Mouse (Mus musculus) cerebellum, postnatal 14 days (tissue): ENCODE data around the gene Shq1.

Experiments
- DNase-seq, 2 experiments: peaks; one replicate each; pipeline ENCODE4 v3.0.0; 2021; ENCODE audit warnings: mixed read lengths in 2 of 2

The Shq1 gene

GRCm38 (mm10) chr6:100667644-100668043 is 3.3 kb downstream of the Shq1 start:
- DNase-seq: no peak

- no peak for DNase-seq
Measured at GRCm38 (mm10) chr6:100662224-100662623, 8.7 kb downstream of the Shq1 start.

GRCm38 (mm10) chr6:100660395-100660794 is 10.6 kb downstream of the Shq1 start:
- DNase-seq: peak; percentile 79 to 85

GRCm38 (mm10) chr6:100652535-100652934 is 18.4 kb downstream of the Shq1 start:
- DNase-seq: no peak

GRCm38 (mm10) chr6:100647196-100647595 is 23.8 kb downstream of the Shq1 start:
- DNase-seq: no peak

- peak; percentile 78 to 79 for DNase-seq
Measured at GRCm38 (mm10) chr6:100645469-100646201, 25.3 kb downstream of the Shq1 start.

GRCm38 (mm10) chr6:100644631-100645030 is 26.3 kb downstream of the Shq1 start:
- DNase-seq: peak; percentile 36 to 41

GRCm38 (mm10) chr6:100642786-100643185 is 28.2 kb downstream of the Shq1 start:
- DNase-seq: no peak

GRCm38 (mm10) chr6:100640591-100640990 is 30.4 kb downstream of the Shq1 start:
- no peak for DNase-seq

- DNase-seq: no peak
Measured at GRCm38 (mm10) chr6:100629086-100629485, 41.9 kb downstream of the Shq1 start.

GRCm38 (mm10) chr6:100628223-100628622 is 42.7 kb downstream of the Shq1 start:
- DNase-seq: no peak

GRCm38 (mm10) chr6:100623922-100624321 is 47.0 kb downstream of the Shq1 start:
- no peak for DNase-seq

- no peak for DNase-seq
Measured at GRCm38 (mm10) chr6:100622861-100623507, 48.0 kb downstream of the Shq1 start.

GRCm38 (mm10) chr6:100620411-100620810 is 50.5 kb downstream of the Shq1 start:
- no peak for DNase-seq

- no peak for DNase-seq
Measured at GRCm38 (mm10) chr6:100619309-100619708, 51.6 kb downstream of the Shq1 start.

GRCm38 (mm10) chr6:100616133-100616532 is 54.8 kb downstream of the Shq1 start:
- DNase-seq: no peak

- peak; percentile 9 to 10 for DNase-seq
Measured at GRCm38 (mm10) chr6:100613593-100614267, 57.2 kb downstream of the Shq1 start.

GRCm38 (mm10) chr6:100610897-100611575 is 59.9 kb downstream of the Shq1 start:
- DNase-seq: no peak

- peak in 1 of 2 experiments; percentile 17 for DNase-seq
Measured at GRCm38 (mm10) chr6:100610182-100610581, 60.8 kb downstream of the Shq1 start.

GRCm38 (mm10) chr6:100609256-100609655 is 61.7 kb downstream of the Shq1 start:
- DNase-seq: no peak

GRCm38 (mm10) chr6:100608429-100608828 is 62.5 kb downstream of the Shq1 start:
- DNase-seq: peak in 1 of 2 experiments; percentile 38

GRCm38 (mm10) chr6:100606805-100607204 is 64.2 kb downstream of the Shq1 start:
- DNase-seq: no peak

- DNase-seq: no peak
Measured at GRCm38 (mm10) chr6:100603702-100604101, 67.3 kb downstream of the Shq1 start.
